Mouse (Mus musculus) megakaryocyte, embryonic 14.5 days (primary cell): ENCODE results near the gene Fbxo6.

ENCODE experiments used
- FLI1 ChIP-seq: IDR thresholded peaks from 2 replicates; pipeline ENCODE4 v1.6.1; 2012; ENCODE audit warnings: low read length, inconsistent platforms, mixed read lengths
- GATA1 ChIP-seq: IDR thresholded peaks from 3 replicates; pipeline ENCODE4 v1.6.1; 2012; ENCODE audit warnings: mixed read lengths, low read length, inconsistent platforms, borderline replicate concordance

- no peak for TF ChIP-seq FLI1
- no peak for TF ChIP-seq GATA1
These were observed at the start of gene Fbxo6 for GRCm38 (mm10) chr4:148151267-148152168.
